Mouse (Mus musculus): ENCODE results near the gene Magi1. TPM values are rescaled to one million over a fixed set of nuclear protein-coding genes. Genes with fewer than 3 reads are reported as not detected.

Magi1 gene
- 8.8 TPM for polyA plus RNA-seq (2014; fragmentation: Illumina TruSeq; extraction: RNeasy Lipid Tissue Mini Kit (QIAGEN cat#74804); ENCODE audit: low read depth, low replicate concordance)

GRCm38 (mm10) chr6:94283318-94284061 is at the start of gene Magi1:
TSS of gene Magi1 (minus strand) at chr6:94283917.

Other genes starting within 250 kb of the Magi1 start
- 10.3 TPM for gene Slc25a26, start 216.4 kb upstream of the Magi1 start, polyA plus RNA-seq (2014; fragmentation: Illumina TruSeq; extraction: RNeasy Lipid Tissue Mini Kit (QIAGEN cat#74804); ENCODE audit: low read depth, low replicate concordance)

All from kidney, adult 10 weeks (tissue).